Mouse (Mus musculus): ENCODE data around the gene Hist2h2aa2. TPM values are rescaled to one million over a fixed set of nuclear protein-coding genes. Genes with fewer than 3 reads are reported as not detected.

Gene Hist2h2aa2
- polyA plus RNA-seq, 1 experiment = 162 TPM

GRCm38 (mm10) chr3:96257190-96257589 lies 17.1 kb upstream of the Hist2h2aa2 start:
- no peak overlapping the region for H3K4me3 ChIP-seq (ENCODE audit: insufficient read depth, low read depth, low read length)
- H3K36me3 ChIP-seq (ENCODE audit: control insufficient read depth, insufficient read depth, low read length) = no peaks in the 10 kb centered on the region
- no peak for TF ChIP-seq CTCF (conservative IDR thresholded peaks at IDR 0.05; ENCODE audit: insufficient read depth, insufficient read length, low read depth, low read length)
- no peak for TF ChIP-seq POLR2A (IDR thresholded peaks at IDR 0.05; ENCODE audit: low read depth, low read length)
- H3K4me1 ChIP-seq (ENCODE audit: control insufficient read depth, insufficient read depth, low read length) = peaks cover 4% of the 10 kb centered on the region; the same call in 1 of the 2 replicates
- no peak overlapping the region for H3K27ac ChIP-seq (ENCODE audit: insufficient read depth, low read depth, low read length)
- no peaks in the 10 kb centered on the region for H3K27me3 ChIP-seq (replicated peaks; ENCODE audit: control insufficient read depth, insufficient read depth, low read length)
- whole genome bisulfite sequencing = 80% methylated on average over 3 of the region's 3 CpGs
- DNase-seq = no peak

- Histone ChIP-seq H3K27ac (ENCODE audit: insufficient read depth, low read depth, low read length) (no peak overlapping the region), H3K36me3 (ENCODE audit: control insufficient read depth, insufficient read depth, low read length) (no peaks in the 10 kb centered on the region), H3K4me1 (ENCODE audit: control insufficient read depth, insufficient read depth, low read length) (no peaks in the 10 kb centered on the region), H3K4me3 (ENCODE audit: insufficient read depth, low read depth, low read length) (no peak overlapping the region), H3K27me3 (replicated peaks; ENCODE audit: control insufficient read depth, insufficient read depth, low read length) (no peaks in the 10 kb centered on the region)
- TF ChIP-seq CTCF (conservative IDR thresholded peaks at IDR 0.05; ENCODE audit: insufficient read depth, insufficient read length, low read depth, low read length) = no peak
- TF ChIP-seq POLR2A (IDR thresholded peaks at IDR 0.05; ENCODE audit: low read depth, low read length) = no peak
- DNase-seq = no peak
- 65% methylated on average over 5 of the region's 5 CpGs for WGBS
Measured at GRCm38 (mm10) chr3:96255926-96256593, 16.0 kb upstream of the Hist2h2aa2 start.

GRCm38 (mm10) chr3:96254683-96255355 lies 14.7 kb upstream of the Hist2h2aa2 start:
- Histone ChIP-seq H3K36me3 (ENCODE audit: control insufficient read depth, insufficient read depth, low read length) (no peaks in the 10 kb centered on the region), H3K27ac (ENCODE audit: insufficient read depth, low read depth, low read length) (no peak overlapping the region), H3K4me1 (ENCODE audit: control insufficient read depth, insufficient read depth, low read length) (no peaks in the 10 kb centered on the region), H3K4me3 (ENCODE audit: insufficient read depth, low read depth, low read length) (no peak overlapping the region), H3K27me3 (replicated peaks; ENCODE audit: control insufficient read depth, insufficient read depth, low read length) (no peaks in the 10 kb centered on the region)
- WGBS = 82% methylated on average over 10 of the region's 10 CpGs
- no peak for TF ChIP-seq CTCF (conservative IDR thresholded peaks at IDR 0.05; ENCODE audit: insufficient read depth, insufficient read length, low read depth, low read length)
- no peak for TF ChIP-seq POLR2A (IDR thresholded peaks at IDR 0.05; ENCODE audit: low read depth, low read length)
- no peak for DNase-seq

- TF ChIP-seq CTCF (conservative IDR thresholded peaks at IDR 0.05; ENCODE audit: insufficient read depth, insufficient read length, low read depth, low read length) (no peak), POLR2A (IDR thresholded peaks at IDR 0.05; ENCODE audit: low read depth, low read length) (no peak)
- 87% methylated on average over 3 of the region's 3 CpGs for WGBS
Measured at GRCm38 (mm10) chr3:96251787-96252186, 11.7 kb upstream of the Hist2h2aa2 start.

GRCm38 (mm10) chr3:96250890-96251289 lies 10.8 kb upstream of the Hist2h2aa2 start:
- no peaks in the 10 kb centered on the region for H3K27me3 ChIP-seq (replicated peaks; ENCODE audit: control insufficient read depth, insufficient read depth, low read length)
- H3K36me3 ChIP-seq (ENCODE audit: control insufficient read depth, insufficient read depth, low read length) = no peaks in the 10 kb centered on the region
- H3K27ac ChIP-seq (ENCODE audit: insufficient read depth, low read depth, low read length) = no peak overlapping the region
- H3K4me3 ChIP-seq (ENCODE audit: insufficient read depth, low read depth, low read length) = no peak overlapping the region
- no peaks in the 10 kb centered on the region for H3K4me1 ChIP-seq (ENCODE audit: control insufficient read depth, insufficient read depth, low read length)
- TF ChIP-seq POLR2A (IDR thresholded peaks at IDR 0.05; ENCODE audit: low read depth, low read length) = no peak
- TF ChIP-seq CTCF (conservative IDR thresholded peaks at IDR 0.05; ENCODE audit: insufficient read depth, insufficient read length, low read depth, low read length) = no peak
- 74% methylated on average over 3 of the region's 3 CpGs for WGBS
- DNase-seq = no peak

More at GRCm38 (mm10) chr3:96251787-96252186, 11.7 kb upstream of the Hist2h2aa2 start:
- Histone ChIP-seq H3K4me3 (ENCODE audit: insufficient read depth, low read depth, low read length) (no peak overlapping the region), H3K27me3 (replicated peaks; ENCODE audit: control insufficient read depth, insufficient read depth, low read length) (no peaks in the 10 kb centered on the region), H3K27ac (ENCODE audit: insufficient read depth, low read depth, low read length) (no peak overlapping the region), H3K4me1 (ENCODE audit: control insufficient read depth, insufficient read depth, low read length) (no peaks in the 10 kb centered on the region), H3K36me3 (ENCODE audit: control insufficient read depth, insufficient read depth, low read length) (no peaks in the 10 kb centered on the region)
- no peak for DNase-seq

GRCm38 (mm10) chr3:96249034-96249345 lies 8.9 kb upstream of the Hist2h2aa2 start:
- no peaks in the 10 kb centered on the region for H3K36me3 ChIP-seq (ENCODE audit: control insufficient read depth, insufficient read depth, low read length)
- no peak overlapping the region for H3K4me3 ChIP-seq (ENCODE audit: insufficient read depth, low read depth, low read length)
- peaks cover 4% of the 10 kb centered on the region; the same call in 1 of the 2 replicates for H3K4me1 ChIP-seq (ENCODE audit: control insufficient read depth, insufficient read depth, low read length)
- WGBS = 77% methylated on average over 4 of the region's 4 CpGs
- no peak for TF ChIP-seq POLR2A (IDR thresholded peaks at IDR 0.05; ENCODE audit: low read depth, low read length)
- no peak for TF ChIP-seq CTCF (conservative IDR thresholded peaks at IDR 0.05; ENCODE audit: insufficient read depth, insufficient read length, low read depth, low read length)
- H3K27ac ChIP-seq (ENCODE audit: insufficient read depth, low read depth, low read length) = no peak overlapping the region
- no peaks in the 10 kb centered on the region for H3K27me3 ChIP-seq (replicated peaks; ENCODE audit: control insufficient read depth, insufficient read depth, low read length)
- DNase-seq = no peak

All from kidney, adult 2 months (tissue).